Mouse (Mus musculus): ENCODE data around the gene Vmn2r35.
"Not testable (repeated sequence)": the region's sequence is repeated elsewhere in the genome, so short reads cannot be mapped to it uniquely, and the experiment has no call there.

GRCm38 (mm10) chr7:7794196-7794595 is 25.5 kb downstream of the Vmn2r35 start:
- TF ChIP-seq CTCF, EP300 (IDR thresholded peaks at IDR 0.05; ENCODE audit: low read depth): not testable (repeated sequence)

Measured in heart, postnatal 0 days (tissue).